Mouse (Mus musculus) fibroblast of lung, adult 2 months (primary cell): ENCODE measurements around the gene Coro2b.

Source experiments
- DNase-seq: peaks from one replicate; pipeline ENCODE4 v3.0.0-alpha.2; 2011; ENCODE audit warnings: low read depth

Gene Coro2b

DNA sequence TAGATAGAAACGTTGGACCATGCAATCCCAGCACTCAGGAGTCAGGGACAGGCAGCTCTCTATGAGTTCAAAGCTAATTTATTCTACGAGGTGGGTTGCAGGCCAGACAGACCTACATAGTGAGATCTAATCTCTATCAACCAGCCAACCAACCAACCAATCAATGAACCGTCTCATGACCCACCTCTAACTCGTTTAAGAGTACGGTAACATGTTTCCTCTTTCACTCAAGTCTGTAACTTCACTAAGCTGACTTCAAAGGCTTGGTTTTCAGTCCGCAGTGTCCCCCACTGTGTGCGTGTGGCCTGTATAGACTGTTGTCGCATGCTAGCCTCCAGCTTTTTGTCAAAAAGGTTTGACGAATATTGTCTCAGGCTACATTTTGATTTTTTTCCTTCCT is 147.1 kb downstream of the Coro2b start:
- DNase-seq, result no peak

DNA sequence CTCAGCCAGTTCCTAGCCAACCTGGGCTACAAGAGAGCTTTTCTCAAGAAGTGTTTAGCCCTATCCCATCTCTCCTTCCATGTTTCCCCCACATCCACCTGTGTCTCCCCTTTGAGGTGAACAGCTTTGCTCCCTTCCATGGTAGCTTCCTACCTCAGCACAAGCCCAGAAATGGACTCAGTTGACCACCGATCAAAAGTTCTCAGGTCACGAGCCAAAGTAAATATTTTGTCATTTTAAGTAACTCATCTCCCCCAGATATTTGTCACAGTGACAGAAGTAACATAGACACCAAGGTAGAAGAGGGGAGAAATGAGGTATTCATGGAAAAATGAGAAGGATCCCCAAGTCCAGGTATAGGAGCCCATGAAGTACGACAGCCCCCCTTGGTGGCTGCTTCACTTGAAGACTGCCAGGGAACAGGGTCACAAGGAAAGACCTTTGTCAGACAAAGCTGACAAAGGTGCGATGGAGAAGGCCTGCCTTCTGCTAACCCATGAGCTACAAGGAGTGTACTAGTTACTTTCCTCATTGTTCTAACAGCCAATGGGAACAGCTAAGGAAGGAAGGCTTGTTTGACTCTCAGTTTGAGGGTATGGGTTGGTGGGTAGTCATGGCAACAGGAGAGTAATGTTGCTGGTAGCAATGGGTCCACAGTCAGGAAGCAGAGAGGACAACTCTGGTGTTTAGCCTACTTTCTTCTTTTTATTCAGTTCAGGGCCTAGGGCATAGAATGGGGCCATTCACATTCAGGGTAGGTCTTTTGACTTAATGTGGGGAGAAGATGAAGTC is 150.9 kb downstream of the Coro2b start:
- no peak for DNase-seq

DNA sequence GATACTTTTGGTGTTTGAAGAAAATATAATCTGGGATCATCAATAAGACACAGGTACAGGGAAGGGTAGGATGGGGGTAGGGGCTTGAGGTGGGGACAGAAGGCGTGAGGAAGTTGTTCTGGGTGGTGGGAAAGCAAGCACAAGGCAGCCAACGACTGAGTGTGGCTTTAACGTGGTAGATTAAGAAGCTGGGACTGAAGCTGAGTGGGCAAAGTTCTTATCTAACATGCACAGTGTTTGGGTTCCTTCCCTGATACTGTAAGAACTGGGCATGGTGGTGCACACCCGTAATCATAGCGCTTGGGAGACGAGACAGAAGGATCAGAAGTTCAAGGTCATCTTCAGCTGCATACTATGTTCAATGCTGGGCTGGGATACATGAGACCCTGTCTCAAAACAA is 151.8 kb downstream of the Coro2b start:
- DNase-seq, result no peak

DNA sequence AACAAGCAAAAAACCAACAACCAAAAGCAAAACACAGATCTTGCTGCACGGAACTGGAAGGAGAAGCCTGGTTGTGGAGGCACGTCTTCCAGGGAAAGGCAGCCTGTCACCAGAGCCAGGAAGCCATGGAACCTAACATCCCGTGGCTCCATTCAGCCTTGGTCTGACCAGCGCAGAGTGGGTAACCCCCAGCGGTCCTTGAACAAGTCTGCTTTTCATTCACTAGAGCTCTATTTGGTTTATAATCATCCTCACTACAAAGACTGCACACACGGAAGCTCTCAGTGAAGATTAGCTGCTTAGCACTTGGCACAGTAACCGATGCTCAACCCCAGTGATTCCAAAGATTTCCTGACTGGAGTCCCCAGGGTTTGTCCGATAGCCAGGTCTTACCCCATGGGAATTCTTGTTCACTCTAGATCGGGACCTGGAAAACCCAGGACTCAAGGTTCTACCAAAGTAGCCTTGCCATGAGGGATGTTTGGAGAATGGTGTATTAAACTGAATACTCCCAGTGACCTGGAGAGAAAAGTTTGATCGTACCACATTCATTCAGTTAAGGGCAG is 154.2 kb downstream of the Coro2b start:
- DNase-seq, result no peak

DNA sequence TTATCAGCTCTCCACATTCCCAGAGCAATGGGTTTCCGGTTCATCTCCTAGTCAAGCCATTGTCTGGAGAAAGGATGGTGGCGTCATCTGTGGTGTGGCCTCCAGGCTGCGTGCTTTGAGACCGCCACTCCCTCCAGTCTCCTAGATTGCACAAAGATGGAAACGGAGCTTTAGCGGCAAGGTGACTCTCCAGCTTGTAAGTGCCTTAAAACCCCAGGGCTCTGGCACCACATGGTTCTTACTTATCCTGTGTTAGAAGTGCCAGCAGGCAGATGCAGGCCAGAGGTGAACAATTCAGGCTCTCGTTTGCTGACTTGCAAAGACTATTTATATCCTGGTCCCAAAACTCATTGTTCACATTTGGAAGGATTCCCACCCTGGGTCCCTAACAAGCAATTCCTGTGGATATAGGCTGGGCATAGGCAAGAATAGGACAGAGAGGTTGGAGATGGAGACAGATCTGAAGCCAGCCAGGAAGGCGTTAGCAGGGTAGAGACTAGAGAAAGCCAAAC is 155.4 kb downstream of the Coro2b start:
- no peak for DNase-seq

DNA sequence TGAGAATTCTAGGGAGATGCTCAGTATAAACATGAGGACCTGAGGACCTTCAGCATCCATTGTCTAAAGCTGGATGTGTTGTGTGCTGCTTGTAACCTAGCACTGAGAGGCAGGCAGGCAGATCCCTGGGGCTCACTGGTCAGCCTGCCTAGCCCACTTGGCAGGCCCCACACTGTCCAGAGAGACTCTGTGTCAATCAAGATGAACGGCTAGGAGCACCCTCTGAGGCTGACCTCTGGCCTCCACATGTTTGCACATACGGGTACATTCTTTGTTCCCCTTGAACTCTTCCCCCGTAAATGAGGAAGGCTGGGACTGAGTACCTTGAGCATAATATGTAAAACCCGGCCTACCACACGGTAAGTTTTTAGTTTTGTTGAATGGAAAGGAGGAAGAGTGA is 156.5 kb downstream of the Coro2b start:
- no peak for DNase-seq

DNA sequence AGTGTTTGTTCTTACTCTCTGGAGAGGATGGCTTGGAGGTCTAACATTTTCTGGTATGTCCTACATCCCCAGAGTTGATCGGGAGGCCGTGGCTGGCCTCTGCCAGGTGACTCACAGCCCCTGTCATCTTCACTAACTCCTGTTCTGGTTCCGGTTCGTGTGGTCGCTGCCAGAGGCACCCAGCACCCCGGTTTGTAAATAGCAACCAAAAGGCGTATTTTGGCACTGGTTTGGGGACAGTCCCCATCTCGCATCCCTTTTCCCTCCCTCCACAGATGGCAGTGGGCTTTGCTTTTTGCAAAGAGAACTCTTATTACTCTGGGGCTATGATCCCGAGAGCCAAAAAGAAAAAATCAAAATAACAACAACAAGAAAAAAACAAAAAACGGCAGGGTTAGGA is 158.9 kb downstream of the Coro2b start:
- no peak for DNase-seq

DNA sequence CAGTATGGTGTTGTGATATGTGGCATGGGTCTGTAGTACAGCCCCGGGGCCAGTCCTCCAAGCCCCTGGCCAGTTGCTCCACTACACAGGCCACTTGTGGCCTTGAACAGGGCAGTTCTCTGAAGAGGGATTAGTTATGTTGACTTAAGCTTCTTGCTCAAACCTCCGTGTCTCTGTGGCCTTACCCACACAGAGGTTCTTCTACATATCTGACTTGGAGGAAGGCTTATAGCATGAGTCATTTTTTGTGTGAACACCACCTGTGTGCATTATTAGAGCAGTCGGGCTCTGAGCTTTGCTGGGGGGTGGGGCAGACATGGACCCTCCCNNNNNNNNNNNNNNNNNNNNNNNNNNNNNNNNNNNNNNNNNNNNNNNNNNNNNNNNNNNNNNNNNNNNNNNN is 162.6 kb downstream of the Coro2b start:
- DNase-seq, result no peak

DNA sequence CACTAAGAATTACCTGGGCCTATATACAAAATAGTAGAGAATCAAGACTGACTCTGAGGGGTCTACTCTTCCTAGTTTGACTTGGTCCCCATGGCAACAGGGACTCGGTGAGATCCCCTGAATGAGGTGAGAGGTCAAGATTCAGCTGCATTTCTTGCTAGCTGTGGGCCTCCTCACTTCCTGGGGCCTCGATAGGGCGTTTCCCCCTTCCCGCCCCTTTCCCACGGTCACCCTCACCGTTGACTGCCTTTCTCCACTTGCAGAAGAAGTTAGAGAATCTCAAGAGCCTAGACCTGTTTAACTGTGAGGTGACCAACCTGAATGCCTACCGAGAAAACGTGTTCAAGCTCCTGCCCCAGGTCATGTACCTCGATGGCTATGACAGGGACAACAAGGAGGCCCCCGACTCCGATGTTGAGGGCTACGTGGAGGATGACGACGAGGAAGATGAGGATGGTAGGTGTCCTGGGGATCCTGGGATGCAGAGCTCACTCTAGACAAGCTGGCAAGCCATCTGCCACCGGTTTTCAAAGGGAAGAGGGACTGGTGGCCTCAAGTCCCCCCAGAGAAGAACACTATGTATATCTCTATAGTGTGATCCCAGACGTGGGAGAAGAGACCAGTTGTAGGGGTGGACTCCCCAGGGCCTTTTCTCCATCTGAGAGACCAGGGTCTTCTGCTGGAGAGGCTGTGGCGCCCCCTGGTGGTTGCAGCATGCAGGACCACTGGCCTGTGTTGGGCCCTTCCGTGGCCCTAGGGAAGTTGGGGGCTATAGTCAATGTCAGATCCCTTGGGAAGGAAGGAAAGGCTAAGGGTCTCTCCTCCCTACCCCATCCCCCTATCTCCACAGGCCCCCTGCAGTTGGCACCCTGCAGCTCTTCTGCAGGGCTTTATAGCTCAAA is 163.4 kb downstream of the Coro2b start:
- DNase-seq, result no peak

DNA sequence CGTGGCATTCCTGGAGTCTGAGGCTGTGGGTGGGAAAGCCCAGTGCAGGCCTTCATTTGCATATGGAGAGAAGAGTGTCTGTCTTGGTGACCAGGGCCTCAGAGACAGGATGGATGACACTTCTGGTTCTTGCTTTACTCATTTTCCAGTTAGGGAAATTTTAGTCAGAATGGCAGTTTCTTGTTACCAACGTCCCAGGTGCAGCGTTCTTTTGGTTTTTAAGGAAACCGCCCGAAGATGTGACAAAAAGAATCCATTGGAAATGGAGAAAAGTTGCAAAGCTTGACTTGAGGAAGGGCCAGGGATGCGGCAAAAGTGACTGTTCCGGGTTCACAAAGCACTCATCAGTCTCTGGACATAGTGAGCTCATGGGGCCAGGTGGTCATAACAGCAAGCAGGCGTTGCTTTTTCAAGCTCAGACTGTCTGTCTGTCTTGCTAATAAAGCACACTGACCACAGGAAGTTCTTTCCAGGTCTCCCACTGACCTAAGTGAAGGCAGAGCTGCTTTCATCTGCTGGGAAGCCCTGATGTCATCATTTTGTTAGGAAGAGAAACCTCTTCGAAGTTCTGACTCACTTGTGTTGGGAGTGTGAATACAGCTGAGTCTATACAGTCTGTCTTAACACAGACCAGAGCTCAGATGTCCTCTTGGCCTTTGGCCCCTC is 164.2 kb downstream of the Coro2b start:
- no peak for DNase-seq

DNA sequence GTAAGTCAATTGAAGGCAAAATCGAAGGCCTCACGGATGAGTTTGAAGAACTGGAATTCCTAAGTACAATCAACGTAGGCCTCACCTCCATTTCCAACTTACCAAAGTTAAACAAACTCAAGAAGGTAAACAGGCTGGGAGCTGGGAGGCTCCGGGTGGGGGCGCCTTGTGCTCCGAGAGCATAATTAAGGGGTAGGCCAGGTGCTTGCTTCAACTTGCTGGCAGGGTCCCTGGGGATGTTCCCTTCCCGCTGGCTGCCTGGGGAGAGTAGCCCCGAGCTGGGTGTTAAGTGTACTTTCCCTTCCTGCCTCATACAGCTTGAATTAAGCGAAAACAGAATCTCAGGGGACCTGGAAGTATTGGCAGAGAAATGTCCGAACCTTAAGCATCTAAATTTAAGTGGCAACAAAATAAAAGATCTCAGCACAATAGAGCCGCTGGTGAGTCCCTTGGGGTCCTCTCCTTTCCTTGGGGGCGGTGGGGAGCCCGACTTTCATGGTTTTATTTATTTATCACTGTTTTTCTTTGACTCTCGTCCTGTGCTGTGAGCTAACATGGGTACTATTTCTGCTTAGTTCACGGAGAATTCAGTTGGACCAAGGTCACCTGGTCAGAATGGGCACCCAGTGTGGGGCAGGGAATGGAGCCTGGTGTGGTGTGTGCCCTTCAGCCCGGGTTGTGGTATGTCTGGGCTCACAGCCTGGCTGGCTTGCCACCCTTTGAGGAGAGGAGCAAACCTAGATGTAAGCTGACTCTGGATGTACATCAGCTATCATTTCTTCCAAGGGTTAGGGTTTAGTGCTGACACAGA is 164.9 kb downstream of the Coro2b start:
- no peak for DNase-seq

DNA sequence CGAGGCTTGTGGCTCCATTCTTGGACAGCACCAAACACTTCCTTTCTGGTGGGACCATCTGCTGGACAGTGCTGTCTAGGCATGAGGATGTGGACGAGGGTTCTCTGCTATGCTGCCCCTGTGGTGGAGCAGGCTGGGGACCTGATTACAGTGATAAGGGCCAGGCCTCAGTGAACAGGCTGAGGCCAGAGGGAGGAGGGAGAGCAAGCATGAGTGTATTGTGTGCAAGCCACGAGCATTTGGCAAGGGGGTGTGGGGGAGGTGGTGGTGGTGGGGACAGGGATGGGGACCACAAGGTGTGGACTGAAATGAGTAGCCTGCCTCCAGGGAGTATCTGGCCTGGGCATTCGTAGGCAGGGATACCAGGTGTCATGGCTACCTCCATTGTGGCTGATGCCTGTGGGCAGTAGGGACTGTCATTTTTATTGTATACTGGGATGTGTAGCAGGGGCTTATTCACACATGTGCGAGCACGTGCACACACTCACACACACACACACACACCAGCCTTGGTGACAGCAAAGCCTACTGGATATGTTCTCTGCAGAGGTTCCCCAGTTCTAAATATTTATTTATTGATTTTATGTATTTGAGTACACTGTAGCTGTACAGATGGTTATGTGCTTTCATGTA is 166.1 kb downstream of the Coro2b start:
- DNase-seq, result no peak

DNA sequence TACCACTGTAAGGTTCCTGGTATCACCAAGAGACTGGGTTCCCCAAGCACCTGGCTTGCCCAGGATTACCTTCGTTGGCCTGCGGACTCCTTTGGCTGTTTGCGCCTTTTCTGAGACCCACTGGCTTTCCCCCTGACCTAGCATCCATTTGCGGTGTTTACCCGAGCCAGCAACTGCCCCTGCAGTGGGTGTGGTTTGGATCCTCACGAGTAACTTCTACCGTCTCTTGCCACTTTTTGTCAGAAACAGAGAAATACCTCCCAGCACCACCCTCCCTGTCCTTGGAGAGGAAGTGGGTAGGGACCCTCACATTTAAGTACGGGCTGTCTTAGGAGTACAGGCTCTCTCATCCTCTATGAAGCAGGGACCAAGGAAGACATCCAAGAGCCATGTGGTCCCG is 166.7 kb downstream of the Coro2b start:
- DNase-seq, result no peak
